Mouse (Mus musculus) urinary bladder, postnatal 25 days (tissue): ENCODE results near the gene Faf1.

Experiments
- DNase-seq: peaks from one replicate; pipeline ENCODE4 v3.0.0; 2022; ENCODE audit warnings: low spot score

The Faf1 gene

DNA sequence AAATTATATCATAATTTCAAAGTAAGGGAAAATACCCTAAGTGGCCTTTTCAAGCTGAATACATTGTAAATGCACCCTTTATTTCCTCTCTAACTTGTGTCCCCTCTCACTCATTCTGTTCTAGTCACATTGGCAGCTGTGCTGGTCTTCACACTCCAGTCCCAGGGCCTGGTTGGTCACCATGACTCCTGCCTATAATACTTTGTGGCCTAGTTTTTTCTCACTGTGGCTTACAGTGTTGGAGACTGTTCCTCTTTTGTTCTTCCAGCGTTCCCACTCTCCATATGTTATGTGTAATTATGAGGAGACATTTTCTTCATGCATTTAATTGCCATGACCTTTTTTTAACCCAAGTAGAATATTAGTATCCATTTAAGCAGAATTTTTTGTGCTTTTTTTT lies 254.5 kb downstream of the Faf1 start:
- no peak for DNase-seq

DNA sequence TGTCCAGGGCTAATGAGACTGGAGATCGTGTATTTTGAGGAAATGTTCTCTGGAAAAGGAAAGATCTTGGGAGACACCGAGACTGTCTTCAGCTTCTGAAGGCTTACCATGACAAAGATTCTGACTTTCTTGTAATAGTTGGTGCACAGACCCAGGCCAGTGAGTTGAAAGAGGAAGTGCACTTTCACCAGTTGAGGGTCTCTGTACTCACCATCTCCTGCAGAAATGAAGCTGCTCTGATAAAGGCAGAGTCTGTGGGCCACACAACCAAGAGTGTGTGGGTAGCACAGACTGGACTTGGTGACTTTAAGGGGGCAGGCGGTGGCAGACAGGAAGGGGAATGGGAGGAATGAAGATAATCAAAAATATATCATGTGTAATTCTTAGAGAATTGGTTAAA lies 260.2 kb downstream of the Faf1 start:
- no peak for DNase-seq

DNA sequence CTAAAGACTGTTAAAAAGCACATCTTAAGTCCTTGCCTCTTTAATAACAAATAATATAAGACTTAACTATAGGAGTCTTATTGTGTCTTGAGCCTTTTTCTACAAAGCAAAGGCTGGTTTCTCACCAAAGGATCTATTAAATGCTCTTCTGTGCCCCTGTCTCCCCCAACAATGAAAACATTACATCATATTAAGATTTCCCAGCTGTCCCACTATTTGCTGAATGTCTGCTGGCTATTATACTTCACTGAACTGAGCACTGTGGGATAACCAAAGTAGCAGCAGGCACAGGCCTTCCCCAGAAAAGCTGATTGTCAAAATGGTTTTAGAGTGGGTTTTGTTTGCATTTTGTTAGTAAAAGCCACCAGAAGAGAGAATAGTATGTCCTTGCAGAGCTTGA lies 262.9 kb downstream of the Faf1 start:
- no peak for DNase-seq

DNA sequence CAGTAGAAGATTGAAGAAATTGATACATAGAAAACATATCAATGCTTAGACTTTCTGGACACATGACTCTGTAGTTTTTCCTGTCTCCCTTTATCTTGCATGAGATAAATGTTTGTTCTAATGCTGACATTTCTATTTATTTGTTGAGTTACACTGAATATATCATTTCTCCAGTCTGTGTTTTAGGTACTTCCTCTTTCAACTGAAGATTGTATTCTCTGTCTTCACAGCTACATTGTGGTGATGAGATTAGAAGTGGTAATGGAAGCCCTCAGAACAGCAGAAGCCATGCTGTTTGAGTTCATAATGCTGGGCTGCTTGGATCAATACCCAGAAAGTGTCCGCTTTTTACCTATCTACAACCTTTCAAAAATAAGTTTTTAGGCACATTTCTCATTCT lies 269.2 kb downstream of the Faf1 start:
- DNase-seq = no peak

DNA sequence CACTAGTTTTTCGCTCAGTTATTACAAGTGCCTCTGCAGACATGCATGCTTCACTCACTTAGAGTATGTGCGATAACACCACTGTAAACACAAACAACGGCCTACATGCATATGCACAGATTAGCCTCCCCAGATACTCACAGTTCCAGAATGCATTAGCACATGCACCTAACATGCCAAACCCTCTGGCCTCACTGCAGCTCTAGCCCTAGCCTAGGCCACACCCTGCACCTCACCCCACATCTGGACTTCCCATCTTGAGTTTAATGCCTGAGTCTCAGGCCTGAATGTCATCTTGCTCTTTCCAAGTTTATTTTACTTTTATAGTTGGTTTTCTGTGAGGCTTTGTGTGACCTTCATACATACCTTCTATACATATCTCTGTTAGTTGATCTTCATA lies 272.9 kb downstream of the Faf1 start:
- no peak for DNase-seq

DNA sequence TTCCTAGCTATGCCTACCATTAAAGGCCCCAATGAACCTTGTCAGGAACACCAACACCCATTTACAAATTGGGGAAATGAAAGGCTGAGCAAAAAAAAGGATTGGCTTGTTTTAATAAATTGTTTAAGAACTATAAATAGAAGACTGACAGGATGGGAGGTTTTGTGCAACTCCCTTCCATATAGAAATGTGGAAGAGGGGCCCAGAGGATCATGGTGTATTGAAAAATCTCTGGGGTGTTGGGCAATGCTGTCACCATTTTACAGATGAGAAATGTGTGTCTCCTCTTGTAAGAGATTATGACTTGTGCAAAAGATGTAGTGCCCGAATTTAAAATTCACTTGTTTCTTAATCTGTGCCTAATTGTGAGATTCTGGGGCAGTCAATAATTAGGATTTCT lies 277.1 kb downstream of the Faf1 start:
- no peak for DNase-seq

DNA sequence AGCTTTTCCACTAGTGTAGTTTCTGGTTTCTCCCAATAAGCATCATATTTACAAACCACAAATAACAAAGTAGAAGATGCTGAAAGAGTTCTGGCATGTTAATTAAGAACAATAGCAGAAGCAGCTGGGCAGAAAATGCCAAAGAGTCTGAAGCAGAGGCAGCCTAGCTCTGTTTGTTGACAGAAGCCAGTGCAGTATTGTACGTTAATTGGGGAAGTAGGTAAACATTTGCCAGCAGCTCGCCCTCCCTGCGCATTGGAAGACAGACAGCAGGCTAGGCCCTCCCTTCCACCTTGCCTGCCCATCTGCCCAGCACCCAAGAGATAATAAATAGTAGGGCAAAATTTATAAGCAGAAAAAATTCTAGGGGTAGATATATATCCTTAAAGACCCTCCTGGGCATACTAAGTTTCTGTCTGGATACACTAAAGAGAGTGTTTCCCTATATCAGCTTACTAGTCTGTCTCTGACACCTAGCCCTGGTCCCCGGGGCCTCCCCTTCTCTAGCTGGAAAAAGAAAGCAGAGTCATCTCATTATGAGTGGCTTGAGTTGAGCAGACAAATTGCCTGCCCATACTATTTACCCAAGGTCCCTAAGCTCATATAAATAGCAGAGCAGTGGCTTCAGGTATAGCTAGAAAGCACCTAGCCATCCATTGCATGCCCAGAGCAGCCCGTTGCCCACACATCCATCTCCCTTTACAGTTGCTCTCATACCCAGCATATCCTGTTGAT lies 284.0 kb downstream of the Faf1 start:
- no peak for DNase-seq

DNA sequence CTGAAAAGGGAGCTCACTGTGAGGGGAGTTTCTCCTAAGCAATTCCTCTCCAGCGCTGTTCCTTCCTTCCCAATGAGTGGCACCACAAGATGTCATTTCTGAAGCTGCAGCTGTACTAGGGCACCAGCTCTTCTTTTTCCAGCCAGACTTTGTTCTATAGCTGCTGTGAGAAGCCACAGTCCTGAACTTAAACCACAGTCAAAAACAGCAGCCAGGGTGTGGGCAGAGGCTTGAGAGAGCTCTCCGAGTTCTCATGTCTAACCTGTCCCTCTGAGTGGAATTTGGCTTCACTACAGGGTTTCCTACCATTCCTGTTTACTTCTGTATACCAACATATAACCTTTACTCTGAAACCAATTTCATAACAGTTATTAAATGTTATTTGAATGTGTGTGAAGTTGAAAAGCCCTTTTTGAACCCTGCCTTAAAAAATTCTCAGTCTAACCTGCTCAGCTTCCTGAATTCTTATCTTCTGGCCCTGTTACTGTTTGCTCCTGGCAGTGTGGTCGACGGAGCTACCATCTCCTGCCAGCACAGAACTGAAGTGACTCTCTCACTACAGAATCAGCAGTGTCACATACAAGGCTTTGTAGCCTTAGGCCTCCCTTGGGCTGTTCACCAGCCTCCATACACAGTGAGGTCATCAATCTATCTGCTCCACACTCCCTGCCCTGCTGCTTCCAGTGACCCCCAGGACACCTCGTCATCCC lies 287.3 kb downstream of the Faf1 start:
- no peak for DNase-seq

DNA sequence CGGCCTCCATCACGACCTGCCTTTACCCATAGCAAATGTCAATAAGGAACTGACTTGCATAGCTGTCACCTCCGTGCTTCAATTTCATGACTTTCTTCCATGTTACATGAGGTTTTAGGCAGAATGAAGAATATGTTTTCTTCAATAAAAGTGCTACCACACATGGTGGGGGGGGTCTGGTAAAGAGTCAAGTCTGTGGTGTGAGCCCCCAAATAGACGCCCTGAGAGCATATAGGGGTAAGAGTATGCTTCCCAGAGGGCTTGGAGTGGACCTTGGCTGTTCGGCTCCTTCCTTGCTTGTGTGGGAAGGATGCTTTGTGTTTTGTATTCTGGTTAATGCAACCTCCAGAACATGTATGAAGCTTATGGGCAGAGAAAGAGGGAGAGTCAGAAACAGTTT lies 293.2 kb downstream of the Faf1 start:
- no peak for DNase-seq

DNA sequence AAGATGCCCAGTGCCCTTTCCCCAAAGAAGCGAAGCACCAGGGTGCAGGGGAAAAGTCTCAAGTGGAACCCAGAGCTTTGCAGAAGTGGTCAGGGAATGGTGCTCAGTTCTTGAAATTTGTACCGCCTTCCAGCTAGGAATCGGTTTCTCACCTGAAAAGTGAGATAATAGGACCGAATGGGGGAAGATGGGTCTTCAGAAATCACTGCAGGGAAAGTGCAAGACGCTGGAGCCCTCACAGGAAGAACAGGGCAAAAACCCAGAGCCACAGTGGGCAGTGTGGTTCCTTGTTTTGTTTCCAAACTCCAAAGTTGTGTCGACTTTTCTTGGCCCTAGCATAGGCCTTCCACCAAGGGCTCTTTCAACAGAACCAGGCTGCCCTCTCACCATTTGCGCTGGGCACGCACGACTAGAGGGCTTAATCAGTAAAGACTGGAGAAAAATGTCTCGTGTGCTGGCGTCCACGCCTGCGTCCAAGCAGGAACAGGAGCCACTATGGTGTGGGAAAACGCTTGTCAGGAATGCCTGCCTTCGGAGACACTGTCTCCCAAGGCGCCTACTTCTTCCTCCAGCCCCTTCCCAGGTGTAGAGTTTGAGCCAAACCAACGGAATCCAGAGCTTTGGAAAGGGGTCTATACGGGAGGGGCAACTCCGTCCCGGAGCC lies 297.7 kb downstream of the Faf1 start:
- DNase-seq = no peak

DNA sequence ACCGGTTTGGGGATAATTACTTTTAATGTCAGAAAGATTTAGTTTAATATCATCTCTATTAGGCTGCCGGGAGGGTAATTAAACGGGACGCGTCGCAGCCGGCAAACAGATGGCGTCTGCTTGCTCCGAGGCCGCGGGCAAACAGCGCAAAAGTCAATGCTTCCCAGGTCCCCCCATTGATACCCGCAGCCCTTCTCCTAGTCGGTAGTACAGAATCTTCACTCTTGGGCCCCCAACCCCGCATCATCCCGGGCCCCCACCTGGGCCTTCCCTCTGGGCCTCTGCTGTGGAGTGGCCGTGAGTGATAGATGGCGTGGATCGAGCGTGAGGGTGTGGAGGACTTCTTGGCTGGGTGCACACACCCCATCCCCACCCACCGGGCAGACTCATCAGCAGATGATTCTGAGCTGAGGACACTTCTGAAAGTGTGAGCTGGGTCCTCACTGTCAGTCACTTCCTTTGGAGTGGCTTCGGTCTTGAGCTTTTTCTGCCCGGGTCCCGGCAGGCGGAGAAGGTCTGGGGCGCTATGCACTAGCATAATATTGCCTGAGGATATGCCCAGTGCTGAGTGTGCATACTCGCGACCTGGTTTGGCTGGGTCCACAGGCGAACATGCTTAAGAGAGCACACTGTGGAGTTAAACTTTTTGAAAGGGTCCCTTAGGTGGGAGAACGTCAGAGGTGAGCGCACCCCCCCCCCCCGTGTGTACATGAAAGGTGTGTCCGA lies 298.4 kb downstream of the Faf1 start:
- no peak for DNase-seq

DNA sequence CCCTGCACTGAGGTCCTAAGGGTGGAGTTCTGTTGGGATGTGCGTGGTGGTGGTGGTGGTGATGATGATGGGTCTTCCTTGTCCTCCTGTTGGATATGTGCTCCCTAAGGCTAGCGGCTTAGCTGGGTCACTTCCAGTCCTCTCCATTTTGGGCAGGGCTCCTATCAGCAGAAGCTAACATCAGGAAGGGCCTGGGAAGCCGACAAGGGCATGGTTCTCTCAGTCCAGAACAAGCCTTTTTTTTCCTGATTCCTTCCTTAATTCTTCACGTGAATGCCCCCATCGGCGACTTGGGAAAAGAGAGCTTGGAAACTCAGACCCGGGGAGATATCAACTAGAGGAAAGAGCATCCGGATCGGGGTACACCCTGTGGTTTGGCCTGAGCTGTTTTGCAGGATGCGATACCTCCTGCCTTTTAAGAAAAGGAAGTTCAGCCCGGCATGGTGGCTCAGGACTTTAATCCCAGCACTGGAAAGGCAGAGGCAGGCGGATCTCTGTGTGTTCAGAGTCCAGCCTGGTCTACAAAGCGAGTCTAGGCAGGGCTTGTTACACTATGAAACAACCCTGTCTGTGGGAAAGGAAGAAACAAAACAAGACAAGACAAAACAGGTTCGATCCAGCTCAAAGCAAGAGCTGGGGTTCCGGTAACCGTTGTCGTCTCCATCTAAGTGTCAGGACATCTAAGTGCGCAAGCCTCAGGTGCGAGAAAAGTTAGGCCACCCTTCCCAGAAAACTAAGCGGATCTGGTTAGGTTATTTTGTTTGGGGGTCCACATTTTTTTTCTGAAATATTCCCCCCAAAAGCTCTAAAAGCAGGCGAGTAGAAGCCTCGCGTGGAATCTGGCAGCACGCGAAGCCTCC lies 299.2 kb downstream of the Faf1 start:
- no peak for DNase-seq

DNA sequence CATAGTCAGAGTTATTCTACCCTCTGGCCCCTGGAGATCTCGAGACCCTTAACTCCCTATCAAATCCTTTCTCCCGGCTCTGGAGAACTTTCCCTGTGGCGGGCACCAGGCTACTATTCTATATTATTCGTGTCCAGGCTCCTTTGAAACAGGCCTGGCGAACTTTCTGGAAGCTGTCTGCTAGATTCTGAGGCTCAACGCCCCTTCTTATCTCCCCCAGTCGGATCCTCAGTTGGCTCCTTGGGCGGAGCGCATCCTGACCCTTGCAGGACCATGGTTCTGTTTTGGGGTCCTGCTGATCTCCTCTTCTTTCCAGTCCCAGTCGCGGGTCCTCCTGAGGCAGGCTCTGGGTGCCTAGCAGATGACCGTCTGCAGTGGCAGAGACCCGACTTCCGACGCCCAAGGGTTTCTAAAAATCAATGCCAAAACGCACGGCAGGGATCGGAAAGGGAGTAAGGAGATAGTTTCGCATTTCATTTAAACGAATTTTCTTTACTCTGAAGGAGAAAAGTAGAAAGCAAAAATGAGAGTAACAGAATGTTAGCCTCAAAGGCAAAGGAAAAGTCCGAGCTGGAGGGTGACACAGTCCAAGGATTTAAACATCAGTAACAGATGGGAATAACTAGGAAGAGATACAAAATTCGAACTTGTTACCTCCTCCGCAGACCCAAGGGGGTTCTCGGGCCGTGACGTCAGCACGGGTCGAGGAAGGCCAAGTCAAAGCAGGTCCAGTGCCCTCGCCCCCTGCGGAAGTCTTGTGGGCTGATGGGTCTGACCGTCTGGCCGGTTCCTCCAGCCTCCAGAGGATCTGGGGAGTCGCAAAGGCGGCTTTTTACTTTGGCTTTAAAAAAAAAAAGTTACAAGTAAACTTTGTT lies 300.1 kb downstream of the Faf1 start:
- no peak for DNase-seq

DNA sequence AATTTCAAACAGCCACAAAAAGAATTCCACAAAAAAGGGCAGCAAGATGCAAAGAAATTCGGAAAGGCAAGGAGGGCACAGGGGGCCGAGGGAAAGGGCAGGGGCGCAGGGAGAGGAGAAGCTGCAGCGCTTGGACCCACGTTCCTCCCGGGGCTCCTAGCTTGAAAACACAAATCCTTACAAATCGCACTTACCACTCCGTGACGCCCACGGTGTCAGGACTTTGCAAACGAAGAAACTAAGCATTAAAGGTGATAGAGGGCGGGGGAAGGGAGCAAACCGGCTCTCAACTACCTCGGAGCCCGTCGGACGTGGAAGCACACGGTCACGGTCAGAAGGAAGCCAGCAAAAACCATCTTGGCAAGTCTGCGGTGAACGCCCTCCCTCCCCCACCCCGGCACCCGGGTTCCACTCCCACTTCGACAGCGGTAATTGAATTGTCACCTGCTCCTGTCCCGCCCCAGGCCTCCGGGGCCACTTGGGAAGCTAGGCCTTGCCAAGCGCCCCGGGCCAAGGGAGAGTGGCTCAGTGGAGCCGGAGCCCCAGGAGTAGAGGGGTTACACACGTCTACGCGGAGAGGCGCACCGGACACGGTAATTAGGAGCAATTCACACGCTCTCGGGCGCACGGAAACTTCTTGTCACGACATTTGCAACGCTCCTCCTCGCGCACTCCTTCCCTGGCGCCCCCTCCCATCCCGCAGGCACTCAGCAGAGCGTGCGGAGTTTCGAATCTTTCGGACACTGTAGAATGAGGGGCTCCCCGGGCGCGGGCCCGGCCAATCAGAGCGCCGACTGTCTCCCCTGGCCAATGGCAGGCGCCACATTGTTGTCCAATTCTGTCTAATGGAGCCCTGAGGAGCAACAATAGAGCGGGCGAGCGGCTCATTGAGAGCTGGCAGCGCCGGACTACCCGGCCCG lies 301.0 kb downstream of the Faf1 start, which contains the start of gene Dmrta2:
Gene Dmrta2, plus strand, starts transcription at position 906 of the 920 bp plus-strand sequence.
- no peak for DNase-seq

DNA sequence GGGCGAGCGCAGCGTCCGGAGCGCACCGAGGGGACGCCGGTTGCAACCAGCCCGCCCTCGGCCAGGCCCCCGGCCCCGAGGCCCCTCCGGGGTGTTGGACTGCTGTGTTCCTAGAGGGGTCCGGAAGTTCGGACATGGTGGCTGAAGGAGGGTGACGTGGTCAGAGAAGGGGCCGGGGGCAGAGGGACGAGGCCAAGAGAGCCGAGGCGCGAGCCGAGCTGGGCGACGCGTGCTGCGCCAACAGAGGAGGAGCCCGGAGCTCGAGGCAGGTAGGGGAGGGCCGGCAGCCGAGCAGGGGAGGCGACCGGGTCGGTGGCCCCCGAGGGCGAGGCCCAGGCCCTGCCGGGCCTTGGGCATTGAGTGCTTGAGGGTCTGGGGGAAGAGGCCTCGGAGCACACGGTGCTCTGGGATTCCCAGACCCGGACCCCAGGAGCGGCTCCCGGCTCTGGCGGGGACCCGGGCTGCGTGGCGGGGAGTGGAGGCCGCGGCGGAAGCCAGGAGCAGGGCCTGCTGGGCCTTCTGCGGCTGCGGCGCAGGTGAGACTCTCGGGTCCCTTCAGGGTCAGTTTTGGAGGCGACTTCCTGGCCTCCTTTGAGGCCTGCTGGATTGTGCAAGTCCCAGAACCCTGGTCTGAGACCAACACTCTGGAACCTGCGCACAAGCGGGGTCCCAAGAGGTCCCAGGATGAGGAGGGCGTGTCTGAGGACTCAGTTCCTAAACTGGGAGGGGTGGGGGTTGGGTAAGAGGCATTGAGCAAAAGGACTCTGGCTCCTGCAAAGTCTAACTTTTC lies 301.9 kb downstream of the Faf1 start:
- DNase-seq = no peak

DNA sequence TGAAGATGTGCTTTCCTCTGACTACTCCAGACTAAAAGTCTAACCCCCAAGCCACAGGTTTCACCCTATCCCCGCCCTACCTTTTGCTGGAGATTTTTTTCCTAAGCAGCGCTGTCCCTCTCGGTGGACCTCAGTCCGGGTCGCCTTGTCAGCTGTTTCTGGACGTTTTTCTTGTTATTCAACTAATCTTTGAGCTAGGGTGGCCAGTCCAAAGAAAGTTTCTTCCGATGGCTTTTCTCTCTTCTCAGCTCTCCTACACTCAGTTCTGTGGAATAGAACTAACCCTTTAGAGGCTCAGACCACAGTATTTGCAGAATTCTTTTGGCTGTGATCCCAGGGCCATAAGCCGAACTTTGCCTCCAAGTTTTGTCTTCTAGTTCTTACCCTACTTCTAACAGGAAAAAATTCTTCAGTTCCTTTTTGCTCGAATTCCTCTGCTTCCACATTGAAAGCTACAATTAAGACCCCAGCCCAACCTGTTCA lies 302.5 kb downstream of the Faf1 start:
- DNase-seq = no peak

DNA sequence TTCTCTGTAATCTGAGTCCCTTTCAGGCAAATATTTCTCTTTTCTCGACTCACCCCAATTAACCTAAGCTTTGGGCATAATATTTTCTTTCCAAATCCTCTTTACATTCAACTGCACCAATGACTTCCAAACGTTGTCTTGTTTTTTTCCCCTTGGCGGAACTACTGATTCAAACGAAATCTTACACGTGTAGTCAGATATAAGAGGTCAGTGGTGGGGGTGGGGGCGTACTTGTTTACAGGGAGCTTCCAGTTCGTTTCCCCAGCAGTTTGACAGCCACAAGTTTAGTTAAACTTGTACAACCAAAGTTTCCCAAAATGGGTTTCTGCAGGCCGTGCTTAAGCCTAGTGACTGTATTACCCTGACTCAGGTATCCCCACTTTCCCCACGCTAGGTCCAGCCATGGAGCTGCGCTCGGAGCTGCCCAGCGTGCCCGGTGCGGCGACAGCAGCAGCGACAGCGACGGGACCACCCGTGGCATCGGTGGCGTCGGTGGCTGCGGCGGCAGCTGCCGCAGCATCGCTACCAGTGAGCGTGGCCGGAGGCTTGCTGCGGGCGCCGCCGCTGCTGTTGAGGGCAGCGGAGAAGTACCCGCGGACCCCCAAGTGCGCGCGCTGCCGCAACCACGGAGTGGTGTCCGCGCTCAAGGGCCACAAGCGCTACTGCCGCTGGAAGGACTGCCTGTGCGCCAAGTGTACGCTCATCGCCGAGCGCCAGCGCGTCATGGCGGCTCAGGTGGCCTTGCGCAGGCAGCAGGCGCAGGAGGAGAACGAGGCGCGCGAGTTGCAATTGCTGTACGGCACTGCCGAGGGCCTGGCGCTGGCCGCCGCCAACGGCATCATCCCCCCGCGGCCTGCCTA lies 303.3 kb downstream of the Faf1 start:
- DNase-seq = no peak
